Mouse (Mus musculus): ENCODE measurements at regions not wholly inside any gene's neighbourhood (a gene's known extent, or its start where the extent isn't known, plus 50 kb on each side); places are given as distances from the start of the nearest gene placed in this dataset.
"Not testable (repeated sequence)": the region's sequence is repeated elsewhere in the genome, so short reads cannot be mapped to it uniquely, and the experiment has no call there.

GRCm38 (mm10) chr17:74138517-74138916 lies 90.8 kb upstream of the Srd5a2 start:
- DNase-seq (ENCODE audit: extremely low spot score in 1 of 2, low spot score in 1 of 2) = not testable (repeated sequence)

GRCm38 (mm10) chr17:74134976-74135375 lies 87.3 kb upstream of the Srd5a2 start:
- DNase-seq (ENCODE audit: extremely low spot score in 1 of 2, low spot score in 1 of 2) = peak in 1 of 2 experiments; percentile 3

DNA sequence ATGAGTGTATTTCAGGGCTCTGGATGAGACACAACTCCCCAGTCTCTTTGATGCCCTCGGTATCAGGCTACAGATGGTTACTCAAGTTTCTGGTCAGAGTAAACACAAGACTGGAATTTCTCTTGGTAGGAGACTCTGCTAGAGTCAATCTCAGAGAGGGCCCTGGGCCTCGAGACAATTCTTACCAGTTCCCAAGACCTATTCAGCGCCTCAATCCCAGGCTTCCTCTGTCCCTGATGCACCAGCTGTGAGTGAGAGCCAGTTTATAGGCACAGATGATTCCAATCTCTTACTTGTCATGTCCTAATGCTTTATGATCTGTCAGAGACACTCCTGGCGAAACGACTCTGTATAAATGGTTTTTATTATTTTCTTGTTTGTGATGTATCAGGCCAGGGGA lies 83.8 kb upstream of the Srd5a2 start:
- no peak for DNase-seq (ENCODE audit: extremely low spot score in 1 of 2, low spot score in 1 of 2)

DNA sequence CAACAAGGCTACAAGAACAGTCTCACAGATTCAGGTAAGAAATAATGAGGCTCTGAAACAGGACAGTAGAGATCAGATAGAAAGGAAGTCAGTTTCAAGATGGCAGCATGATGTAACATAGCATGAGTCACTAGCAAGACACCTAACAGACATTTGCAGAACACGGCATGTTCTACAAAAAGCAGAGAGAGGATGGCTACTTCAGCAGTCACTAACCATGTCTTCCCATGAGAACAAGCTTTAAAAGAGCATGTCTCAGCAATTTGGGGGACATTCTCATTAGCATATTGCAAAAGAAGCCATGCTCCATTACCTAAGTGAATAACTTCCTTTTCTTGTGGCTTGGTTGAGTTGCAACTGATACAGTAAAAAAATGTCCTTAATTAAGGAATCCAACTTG lies 75.2 kb upstream of the Srd5a2 start:
- no peak for DNase-seq (ENCODE audit: extremely low spot score in 1 of 2, low spot score in 1 of 2)

- no peak for DNase-seq (ENCODE audit: extremely low spot score in 1 of 2, low spot score in 1 of 2)
Measured at GRCm38 (mm10) chr17:74120969-74121368, 73.3 kb upstream of the Srd5a2 start.

Measured in frontal cortex, adult 2 months (tissue).